Mouse (Mus musculus) limb, embryonic 10.5 days (tissue): ENCODE measurements around the gene Nxnl2. TPM values are rescaled to one million over a fixed set of nuclear protein-coding genes. Genes with fewer than 3 reads are reported as not detected.

Experiments
- DNase-seq: peaks from one replicate; pipeline ENCODE4 v3.0.0-alpha.2; 2017; ENCODE audit warnings: low spot score
- H3K27ac ChIP-seq: fragments of 300-500 bp; sonication (generic); 2 replicates; pipeline ENCODE4 v1.5.1; 2016; ENCODE audit warnings: mild to moderate bottlenecking
- H3K27me3 ChIP-seq: fragments of 300-500 bp; sonication (generic); 2 replicates; pipeline ENCODE4 v1.6.1; 2016; ENCODE audit warnings: low read depth, mild to moderate bottlenecking; ENCODE audit not compliant: poor library complexity, severe bottlenecking
- H3K36me3 ChIP-seq: fragments of 300-500 bp; sonication (generic); 2 replicates; pipeline ENCODE4 v1.6.1; 2016; ENCODE audit warnings: mild to moderate bottlenecking, moderate library complexity
- H3K4me1 ChIP-seq: fragments of 300-500 bp; sonication (generic); 2 replicates; pipeline ENCODE4 v1.6.1; 2016
- H3K4me3 ChIP-seq: fragments of 300-500 bp; sonication (generic); 2 replicates; pipeline ENCODE4 v1.5.1; 2016; ENCODE audit warnings: mild to moderate bottlenecking, moderate library complexity
- H3K9me3 ChIP-seq: fragments of 300-500 bp; sonication (generic); replicated peaks from 2 replicates; pipeline ENCODE4 v1.6.1; 2016; ENCODE audit warnings: mild to moderate bottlenecking
- WGBS: fragments of 180-500 bp; shearing (Covaris S2); methylation state at CpG from one replicate; pipeline ENCODE4 v1.1.7; 2016; 5-methylcytosine and 5-hydroxymethylcytosine counted together
- polyA plus RNA-seq: library from polyadenylated mRNA; unstranded; fragments of >200 nt; fragmentation: Nextera tagmentation; extraction: Ambion mirVana; gene quantifications from 2 replicates; pipeline ENCODE4 v1.2.1, GENCODE M21; 2016

Gene Nxnl2
- polyA plus RNA-seq, result 0.75 and 2.0 TPM in 2 replicates

GRCm38 (mm10) chr13:51170691-51171680 lies at the start of gene Nxnl2:
Gene Nxnl2, plus strand, starts transcription at chr13:51171022.
- Histone ChIP-seq H3K9me3 (no peaks in the 10 kb centered on the region), H3K36me3 (no peaks in the 10 kb centered on the region), H3K27ac (peak within 1 kb of the TSS; percentile 51), H3K4me3 (peak within 1 kb of the TSS; percentile 59), H3K4me1 (peaks cover 29% of the 10 kb centered on the region), H3K27me3 (peaks cover 40% of the 10 kb centered on the region)
- peak; percentile 71 for DNase-seq
- WGBS, result under 1% methylated on average over 62 of the region's 64 CpGs

GRCm38 (mm10) chr13:51121966-51122365 lies 48.9 kb upstream of the Nxnl2 start:
- Histone ChIP-seq H3K4me1 (peaks cover 39% of the 10 kb centered on the region), H3K27ac (no peak overlapping the region)
- WGBS, result 53% methylated on average over 1 of the region's 1 CpGs

GRCm38 (mm10) chr13:51122771-51123170 lies 48.1 kb upstream of the Nxnl2 start:
- WGBS, result 87% methylated on average over 8 of the region's 8 CpGs
- H3K27me3 ChIP-seq, result no peaks in the 10 kb centered on the region
- peaks cover 39% of the 10 kb centered on the region for H3K4me1 ChIP-seq
- no peak overlapping the region for H3K4me3 ChIP-seq
- no peak overlapping the region for H3K27ac ChIP-seq
- H3K36me3 ChIP-seq, result peaks cover 50% of the 10 kb centered on the region
- DNase-seq, result no peak
- H3K9me3 ChIP-seq, result no peaks in the 10 kb centered on the region

More at GRCm38 (mm10) chr13:51121966-51122365, 48.9 kb upstream of the Nxnl2 start:
- Histone ChIP-seq H3K36me3 (peaks cover 42% of the 10 kb centered on the region), H3K9me3 (no peaks in the 10 kb centered on the region), H3K4me3 (no peak overlapping the region), H3K27me3 (no peaks in the 10 kb centered on the region)
- no peak for DNase-seq

GRCm38 (mm10) chr13:51125357-51125756 lies 45.5 kb upstream of the Nxnl2 start:
- no peaks in the 10 kb centered on the region for H3K9me3 ChIP-seq
- H3K27ac ChIP-seq, result no peak overlapping the region
- H3K4me1 ChIP-seq, result peaks cover 26% of the 10 kb centered on the region
- DNase-seq, result no peak
- no peak overlapping the region for H3K4me3 ChIP-seq
- no peaks in the 10 kb centered on the region for H3K27me3 ChIP-seq
- 80% methylated on average over 8 of the region's 8 CpGs for WGBS
- H3K36me3 ChIP-seq, result peaks cover 76% of the 10 kb centered on the region

GRCm38 (mm10) chr13:51127906-51128305 lies 42.9 kb upstream of the Nxnl2 start:
- Histone ChIP-seq H3K4me1 (peaks cover 6% of the 10 kb centered on the region), H3K27me3 (no peaks in the 10 kb centered on the region), H3K36me3 (peaks cover 95% of the 10 kb centered on the region), H3K27ac (no peak overlapping the region), H3K9me3 (no peaks in the 10 kb centered on the region), H3K4me3 (no peak overlapping the region)
- no peak for DNase-seq
- 92% methylated on average over 2 of the region's 2 CpGs for WGBS

GRCm38 (mm10) chr13:51128417-51128816 lies 42.4 kb upstream of the Nxnl2 start:
- DNase-seq, result no peak
- WGBS, result 95% methylated on average over 7 of the region's 7 CpGs
- Histone ChIP-seq H3K4me1 (peaks cover 4% of the 10 kb centered on the region), H3K9me3 (no peaks in the 10 kb centered on the region), H3K36me3 (peaks cover 95% of the 10 kb centered on the region), H3K27me3 (no peaks in the 10 kb centered on the region), H3K27ac (no peak overlapping the region), H3K4me3 (no peak overlapping the region)

GRCm38 (mm10) chr13:51131179-51131578 lies 39.6 kb upstream of the Nxnl2 start:
- 89% methylated on average over 10 of the region's 10 CpGs for WGBS
- DNase-seq, result no peak

GRCm38 (mm10) chr13:51136315-51136714 lies 34.5 kb upstream of the Nxnl2 start:
- no peaks in the 10 kb centered on the region for H3K9me3 ChIP-seq
- peaks cover 81% of the 10 kb centered on the region for H3K36me3 ChIP-seq
- WGBS, result 89% methylated on average over 4 of the region's 4 CpGs
- H3K27ac ChIP-seq, result no peak overlapping the region
- peaks cover 20% of the 10 kb centered on the region for H3K4me1 ChIP-seq
- no peak overlapping the region for H3K4me3 ChIP-seq
- no peak for DNase-seq
- no peaks in the 10 kb centered on the region for H3K27me3 ChIP-seq

More at GRCm38 (mm10) chr13:51131179-51131578, 39.6 kb upstream of the Nxnl2 start:
- Histone ChIP-seq H3K27ac (no peak overlapping the region), H3K4me3 (no peak overlapping the region), H3K9me3 (no peaks in the 10 kb centered on the region), H3K36me3 (peaks cover 94% of the 10 kb centered on the region), H3K4me1 (no peaks in the 10 kb centered on the region), H3K27me3 (no peaks in the 10 kb centered on the region)

GRCm38 (mm10) chr13:51136996-51137701 lies 33.7 kb upstream of the Nxnl2 start:
- Histone ChIP-seq H3K27ac (peak overlapping the region; percentile 21; the same call in 1 of the 2 replicates), H3K36me3 (peaks cover 80% of the 10 kb centered on the region), H3K9me3 (no peaks in the 10 kb centered on the region), H3K4me3 (no peak overlapping the region), H3K4me1 (peaks cover 20% of the 10 kb centered on the region), H3K27me3 (no peaks in the 10 kb centered on the region)
- no peak for DNase-seq
- WGBS, result 73% methylated on average over 2 of the region's 2 CpGs

- DNase-seq, result no peak
- peaks cover 80% of the 10 kb centered on the region for H3K36me3 ChIP-seq
- H3K4me1 ChIP-seq, result peaks cover 20% of the 10 kb centered on the region
- H3K27ac ChIP-seq, result 0 out of 2 replicates have a peak overlapping the region, but pooled peaks have one; percentile 31
- no peak overlapping the region for H3K4me3 ChIP-seq
- no peaks in the 10 kb centered on the region for H3K27me3 ChIP-seq
- H3K9me3 ChIP-seq, result no peaks in the 10 kb centered on the region
Measured at GRCm38 (mm10) chr13:51137702-51138031, 33.2 kb upstream of the Nxnl2 start.

- Histone ChIP-seq H3K36me3 (peaks cover 86% of the 10 kb centered on the region), H3K27me3 (no peaks in the 10 kb centered on the region), H3K27ac (no peak overlapping the region), H3K4me1 (no peaks in the 10 kb centered on the region), H3K4me3 (no peak overlapping the region), H3K9me3 (no peaks in the 10 kb centered on the region)
- no peak for DNase-seq
- 89% methylated on average over 1 of the region's 1 CpGs for WGBS
Measured at GRCm38 (mm10) chr13:51147106-51147505, 23.7 kb upstream of the Nxnl2 start.

GRCm38 (mm10) chr13:51152966-51153669 lies 17.7 kb upstream of the Nxnl2 start:
- Histone ChIP-seq H3K4me1 (no peaks in the 10 kb centered on the region), H3K4me3 (no peak overlapping the region), H3K36me3 (peaks cover 81% of the 10 kb centered on the region), H3K27ac (no peak overlapping the region), H3K27me3 (no peaks in the 10 kb centered on the region), H3K9me3 (no peaks in the 10 kb centered on the region)
- no peak for DNase-seq
- 93% methylated on average over 4 of the region's 4 CpGs for WGBS
